Mouse (Mus musculus): ENCODE data around the gene Ddx19b. TPM values are rescaled to one million over a fixed set of nuclear protein-coding genes. Genes with fewer than 3 reads are reported as not detected.
"Not testable (repeated sequence)": the region's sequence is repeated elsewhere in the genome, so short reads cannot be mapped to it uniquely, and the experiment has no call there.

The Ddx19b gene
- polyA plus RNA-seq, 1 experiment from 2014 or later: 8.0 TPM

DNA sequence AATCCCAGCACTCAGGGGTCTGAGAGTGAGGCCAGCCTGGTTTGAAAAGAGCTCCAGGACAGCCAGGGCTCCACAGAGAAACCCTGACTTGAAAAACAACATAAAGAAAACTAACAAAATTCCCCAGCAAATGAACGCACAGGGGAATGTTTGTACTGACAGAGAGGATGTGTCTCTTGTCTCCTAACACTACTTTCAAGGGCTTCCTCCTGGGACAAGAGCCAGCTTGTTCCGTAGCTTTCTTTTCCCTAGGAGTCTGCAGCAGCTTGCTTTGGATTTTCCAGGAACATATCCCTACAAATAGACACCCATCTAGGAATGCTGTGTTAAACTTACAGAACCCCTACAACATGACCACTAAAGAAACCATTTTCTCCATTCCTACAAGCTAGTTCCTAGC, 53.6 kb downstream of the Ddx19b start:
- H3K27ac ChIP-seq; H3K4me1 ChIP-seq; H3K4me2 ChIP-seq; H3K4me3 ChIP-seq; ATAC-seq (replicated peaks); H3K9me3 ChIP-seq; H3K27me3 ChIP-seq (replicated peaks); H3K9ac ChIP-seq: not testable (repeated sequence)
- 86% methylated on average over 2 of the region's 2 CpGs for WGBS
- peaks cover 47% of the 10 kb centered on the region for H3K36me3 ChIP-seq (replicated peaks)

DNA sequence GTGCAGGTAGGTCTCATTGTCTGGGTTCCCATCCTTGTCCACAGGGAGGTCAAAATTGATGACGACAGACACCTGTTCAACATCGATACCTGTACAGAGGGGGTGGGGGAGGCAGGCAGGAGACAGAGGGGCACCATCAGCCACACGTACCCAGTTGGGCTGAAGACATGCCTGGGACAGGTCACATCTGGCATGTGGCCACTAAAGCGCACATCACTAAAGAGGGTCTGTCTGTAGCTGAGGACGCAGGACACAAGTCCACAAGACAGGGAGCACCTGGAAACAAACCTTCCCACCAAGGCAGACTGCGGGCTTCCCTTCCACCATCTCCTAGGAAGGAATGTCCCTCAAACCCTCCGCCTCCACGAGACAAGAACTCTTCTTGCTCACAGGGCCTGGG, 55.0 kb downstream of the Ddx19b start:
- ATAC-seq (replicated peaks); H3K4me3 ChIP-seq; H3K27me3 ChIP-seq (replicated peaks); H3K4me1 ChIP-seq; H3K9ac ChIP-seq; H3K4me2 ChIP-seq; H3K27ac ChIP-seq; H3K9me3 ChIP-seq: not testable (repeated sequence)
- WGBS: 97% methylated on average over 8 of the region's 8 CpGs
- peaks cover 34% of the 10 kb centered on the region for H3K36me3 ChIP-seq (replicated peaks)

DNA sequence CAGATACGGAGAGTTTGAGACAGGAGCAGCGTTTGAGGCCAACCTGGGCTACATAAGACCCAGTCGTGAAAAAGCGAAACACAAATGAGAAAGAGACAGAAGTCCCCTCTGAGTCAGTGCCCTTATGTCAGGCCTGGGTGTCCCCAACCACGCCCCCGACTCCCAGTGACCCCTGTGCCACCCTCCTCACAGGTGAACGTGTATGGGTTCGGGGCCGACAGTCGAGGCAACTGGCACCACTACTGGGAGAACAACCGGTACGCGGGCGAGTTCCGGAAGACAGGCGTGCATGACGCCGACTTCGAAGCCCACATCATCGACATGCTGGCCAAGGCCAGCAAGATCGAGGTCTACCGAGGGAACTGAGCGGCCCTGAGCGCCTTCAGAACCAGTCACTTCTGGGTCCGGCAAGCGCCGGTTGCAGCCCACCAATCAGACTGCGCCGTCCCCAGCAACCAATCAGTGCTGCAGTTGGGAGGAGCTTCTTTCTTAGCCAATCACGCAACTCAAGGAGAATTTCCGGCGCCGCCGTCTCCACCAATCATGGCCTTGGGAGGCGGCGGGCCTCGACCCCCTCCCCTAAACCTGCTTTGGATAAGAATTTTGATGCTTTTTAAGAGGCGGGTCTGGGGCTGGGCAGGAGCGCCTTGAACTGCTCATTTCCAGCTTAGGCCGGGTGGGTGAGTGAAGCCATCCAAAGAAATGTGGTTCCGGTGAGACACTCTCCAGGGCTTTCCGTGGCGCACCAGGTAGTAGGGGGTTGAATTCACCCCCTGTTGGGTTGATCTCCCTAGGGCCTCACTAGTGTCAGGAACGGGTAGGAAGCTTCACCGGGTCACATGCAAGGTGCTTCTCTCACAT, 61.4 kb downstream of the Ddx19b start:
- peak overlapping the region; percentile 48 for H3K4me3 ChIP-seq
- peaks cover 8% of the 10 kb centered on the region for H3K36me3 ChIP-seq (replicated peaks)
- ATAC-seq (replicated peaks): peak; percentile 99
- peaks cover 9% of the 10 kb centered on the region for H3K4me1 ChIP-seq
- H3K4me2 ChIP-seq: peak overlapping the region; percentile 86
- H3K27ac ChIP-seq: peak overlapping the region; percentile 64; the same call in 1 of the 2 replicates
- no peaks in the 10 kb centered on the region for H3K27me3 ChIP-seq (replicated peaks)
- H3K9ac ChIP-seq: peak overlapping the region; percentile 55
- no peaks in the 10 kb centered on the region for H3K9me3 ChIP-seq
- 5% methylated on average over 45 of the region's 45 CpGs for WGBS

DNA sequence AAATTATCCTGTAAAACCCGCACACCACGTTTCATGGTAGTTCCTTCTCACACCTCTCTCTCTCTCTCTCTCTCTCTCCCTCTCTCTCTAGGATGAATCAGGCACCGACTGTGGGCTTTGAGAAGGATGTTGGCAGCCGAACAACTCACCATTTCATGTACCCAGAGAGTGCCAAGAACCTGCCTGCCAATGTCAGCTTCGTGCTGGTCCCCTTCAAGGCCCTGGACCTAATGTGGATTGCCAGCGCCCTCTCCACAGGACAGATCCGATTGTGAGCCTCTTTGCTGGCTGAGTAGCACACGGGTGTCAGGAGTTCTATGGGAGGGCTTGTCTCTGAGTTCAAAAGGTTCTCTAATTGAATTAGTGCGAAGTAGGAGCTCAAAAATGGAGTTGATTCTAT, 64.2 kb downstream of the Ddx19b start:
- H3K9me3 ChIP-seq: no peaks in the 10 kb centered on the region
- no peak overlapping the region for H3K4me3 ChIP-seq
- ATAC-seq (replicated peaks): no peak
- H3K9ac ChIP-seq: no peak overlapping the region
- H3K4me1 ChIP-seq: peaks cover 9% of the 10 kb centered on the region
- no peaks in the 10 kb centered on the region for H3K27me3 ChIP-seq (replicated peaks)
- WGBS: 83% methylated on average over 9 of the region's 9 CpGs
- H3K4me2 ChIP-seq: no peak overlapping the region
- 0 out of 2 replicates have a peak, but pooled peaks cover 1% of the 10 kb centered on the region for H3K36me3 ChIP-seq (replicated peaks)
- no peak overlapping the region for H3K27ac ChIP-seq

DNA sequence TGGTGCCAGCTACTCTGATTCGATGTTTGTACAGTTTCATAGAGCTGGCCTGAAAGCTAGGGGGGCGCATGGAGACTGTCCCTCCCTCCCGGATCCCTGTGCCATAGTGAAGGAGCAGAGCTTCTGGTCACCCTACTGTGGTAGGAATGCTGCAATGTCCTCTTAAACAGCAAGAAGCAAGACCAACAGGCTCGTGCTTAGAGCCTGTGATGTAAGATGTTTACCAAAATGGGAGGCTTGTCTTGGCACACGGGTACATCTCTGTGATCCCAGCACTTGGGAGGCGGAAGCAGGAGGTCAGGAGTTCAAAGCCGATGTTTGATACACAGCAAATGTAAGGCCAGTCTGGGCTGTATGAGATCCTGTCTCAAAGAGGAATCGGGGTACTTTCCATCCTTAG, 65.0 kb downstream of the Ddx19b start:
- 84% methylated on average over 8 of the region's 8 CpGs for WGBS
- Histone ChIP-seq H3K27ac (no peak overlapping the region), H3K27me3 (replicated peaks) (no peaks in the 10 kb centered on the region), H3K4me1 (peaks cover 9% of the 10 kb centered on the region), H3K4me2 (no peak overlapping the region), H3K36me3 (replicated peaks) (0 out of 2 replicates have a peak, but pooled peaks cover 5% of the 10 kb centered on the region), H3K9me3 (no peaks in the 10 kb centered on the region), H3K4me3 (no peak overlapping the region), H3K9ac (no peak overlapping the region)
- no peak for ATAC-seq (replicated peaks)

DNA sequence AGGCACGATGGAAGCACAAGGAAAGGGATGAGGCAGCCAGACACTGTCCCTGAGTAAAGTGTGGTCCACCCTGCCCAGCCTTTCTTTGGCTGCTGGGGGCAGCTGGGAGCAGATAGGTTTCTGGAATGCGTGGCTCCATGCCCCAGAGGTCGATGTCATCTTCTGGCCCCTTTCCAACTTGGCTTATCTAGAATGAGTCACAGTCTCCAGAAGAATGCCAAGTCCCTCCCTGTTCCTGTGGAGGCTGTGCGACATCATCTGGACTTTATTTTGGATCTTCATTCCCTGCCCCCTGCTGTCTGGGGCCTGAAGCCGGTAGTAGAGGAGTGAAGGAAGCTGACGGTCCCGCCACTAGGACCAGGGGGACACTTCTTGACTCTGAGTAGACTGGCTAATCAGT, 66.0 kb downstream of the Ddx19b start:
- 0 out of 2 replicates have a peak, but pooled peaks cover 5% of the 10 kb centered on the region for H3K36me3 ChIP-seq (replicated peaks)
- no peak overlapping the region for H3K9ac ChIP-seq
- no peak for ATAC-seq (replicated peaks)
- H3K4me3 ChIP-seq: no peak overlapping the region
- 79% methylated on average over 7 of the region's 7 CpGs for WGBS
- no peaks in the 10 kb centered on the region for H3K27me3 ChIP-seq (replicated peaks)
- peaks cover 4% of the 10 kb centered on the region for H3K4me1 ChIP-seq
- H3K27ac ChIP-seq: no peak overlapping the region
- H3K4me2 ChIP-seq: no peak overlapping the region
- no peaks in the 10 kb centered on the region for H3K9me3 ChIP-seq

DNA sequence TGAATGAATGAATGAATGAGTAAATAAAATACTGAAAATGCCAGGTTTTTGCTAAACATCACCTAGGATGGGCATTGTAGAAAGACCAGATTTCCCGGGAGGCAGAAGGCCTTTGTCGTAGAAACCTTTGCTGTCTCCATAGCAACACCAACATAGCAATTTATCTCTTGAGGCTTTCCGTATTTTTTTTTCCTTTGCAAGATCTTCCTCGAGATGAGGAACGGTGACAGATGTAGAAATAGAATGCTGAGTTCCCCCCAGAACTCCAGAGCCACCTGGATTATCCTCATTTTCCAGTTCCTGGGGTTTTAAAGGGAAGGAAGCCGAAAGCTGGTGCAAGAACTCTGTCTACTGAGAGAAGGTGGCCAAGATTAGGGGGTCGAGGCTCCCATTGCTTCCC, 66.9 kb downstream of the Ddx19b start:
- no peak overlapping the region for H3K27ac ChIP-seq
- H3K27me3 ChIP-seq (replicated peaks): no peaks in the 10 kb centered on the region
- WGBS: 61% methylated on average over 7 of the region's 7 CpGs
- H3K4me2 ChIP-seq: no peak overlapping the region
- peaks cover 5% of the 10 kb centered on the region; the same call in 1 of the 2 replicates for H3K36me3 ChIP-seq (replicated peaks)
- no peaks in the 10 kb centered on the region for H3K9me3 ChIP-seq
- H3K4me3 ChIP-seq: no peak overlapping the region
- no peak for ATAC-seq (replicated peaks)
- H3K9ac ChIP-seq: no peak overlapping the region
- no peaks in the 10 kb centered on the region for H3K4me1 ChIP-seq

DNA sequence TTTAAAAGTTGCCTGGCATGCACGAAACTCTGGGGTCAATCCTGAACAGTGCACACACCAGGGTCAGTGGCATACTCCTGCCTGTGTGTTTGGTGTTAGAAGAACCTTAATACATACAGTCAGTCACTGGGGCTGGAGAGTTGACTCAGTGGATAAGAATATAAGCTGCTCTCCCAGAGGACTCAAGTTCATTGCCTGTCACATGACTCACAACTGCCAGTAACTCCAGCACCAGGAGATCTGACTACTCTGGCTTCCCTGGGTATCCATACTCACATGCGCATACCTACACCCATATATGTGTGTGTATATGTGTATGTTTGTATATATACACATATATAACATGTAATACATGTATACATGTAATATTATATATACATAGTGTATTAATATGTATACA, 68.5 kb downstream of the Ddx19b start:
- H3K27me3 ChIP-seq (replicated peaks): no peaks in the 10 kb centered on the region
- no peaks in the 10 kb centered on the region for H3K9me3 ChIP-seq
- H3K36me3 ChIP-seq (replicated peaks): peaks cover 7% of the 10 kb centered on the region; the same call in 1 of the 2 replicates
- H3K27ac ChIP-seq: no peak overlapping the region
- no peak overlapping the region for H3K4me2 ChIP-seq
- no peak for ATAC-seq (replicated peaks)
- H3K9ac ChIP-seq: no peak overlapping the region
- H3K4me3 ChIP-seq: no peak overlapping the region
- no peaks in the 10 kb centered on the region for H3K4me1 ChIP-seq
- WGBS: 87% methylated on average over 2 of the region's 2 CpGs

DNA sequence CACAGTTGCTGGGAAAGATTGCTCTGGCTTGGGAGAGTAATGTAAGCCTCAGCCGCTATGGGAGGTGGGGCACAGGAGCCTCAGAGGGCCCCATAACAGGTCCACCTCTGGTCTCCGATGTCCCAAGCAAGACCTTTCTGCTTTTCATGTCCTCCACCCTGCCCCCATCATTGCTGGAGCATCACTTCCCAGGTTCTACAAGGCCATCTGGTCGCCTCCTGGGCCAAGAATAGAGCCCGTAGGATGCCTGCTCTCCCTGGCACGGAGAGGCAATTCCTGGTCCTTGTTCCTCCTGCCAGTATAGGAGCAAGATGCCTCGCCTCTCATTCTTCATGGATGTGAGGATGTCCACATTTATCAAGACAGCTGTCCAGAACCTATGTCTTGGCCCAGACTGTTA, 71.6 kb downstream of the Ddx19b start:
- 90% methylated on average over 6 of the region's 6 CpGs for WGBS
- Histone ChIP-seq H3K4me3 (no peak overlapping the region), H3K9ac (no peak overlapping the region), H3K27ac (no peak overlapping the region), H3K27me3 (replicated peaks) (no peaks in the 10 kb centered on the region), H3K4me1 (0 out of 2 replicates have a peak, but pooled peaks cover 3% of the 10 kb centered on the region), H3K4me2 (no peak overlapping the region), H3K36me3 (replicated peaks) (peaks cover 12% of the 10 kb centered on the region; the same call in 1 of the 2 replicates), H3K9me3 (no peaks in the 10 kb centered on the region)
- no peak for ATAC-seq (replicated peaks)

DNA sequence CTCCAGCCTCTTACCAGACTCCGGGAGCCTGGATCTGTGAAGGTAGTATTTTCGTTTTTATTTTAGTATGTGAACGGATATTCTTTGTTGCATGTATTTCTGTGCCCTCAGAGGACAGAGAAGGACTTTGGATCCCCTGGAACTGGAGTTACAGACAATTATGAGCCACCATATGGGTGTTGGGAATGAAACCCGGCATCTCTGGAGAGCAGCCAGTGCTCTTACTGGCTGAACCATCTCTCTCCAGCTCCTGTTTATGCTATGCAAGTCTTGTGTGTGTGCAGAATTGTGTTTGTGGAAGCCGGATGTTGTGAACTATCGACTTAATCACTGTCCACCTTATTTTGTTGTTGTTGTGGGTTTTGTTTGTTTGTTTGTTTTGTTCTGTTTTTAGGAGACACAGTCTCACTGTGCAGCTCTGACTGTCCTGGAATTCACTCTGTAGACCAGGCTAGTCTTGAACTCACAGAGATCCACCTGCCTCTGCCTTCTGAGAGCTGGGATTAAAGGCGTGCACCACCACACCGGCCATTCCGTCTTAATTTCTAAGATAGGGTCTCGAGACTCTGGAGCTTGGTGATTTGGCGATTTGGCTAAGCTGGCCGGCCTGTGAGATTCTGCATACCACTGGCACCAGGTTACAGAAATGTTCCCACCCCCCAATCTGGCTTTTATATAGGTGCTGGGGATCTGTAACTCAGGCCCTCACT, 72.3 kb downstream of the Ddx19b start:
- WGBS: 94% methylated on average over 12 of the region's 12 CpGs
- H3K9me3 ChIP-seq: no peaks in the 10 kb centered on the region
- no peaks in the 10 kb centered on the region for H3K27me3 ChIP-seq (replicated peaks)
- no peak for ATAC-seq (replicated peaks)
- 0 out of 2 replicates have a peak, but pooled peaks cover 3% of the 10 kb centered on the region for H3K4me1 ChIP-seq
- H3K4me2 ChIP-seq: no peak overlapping the region
- no peak overlapping the region for H3K4me3 ChIP-seq
- no peak overlapping the region for H3K27ac ChIP-seq
- H3K9ac ChIP-seq: no peak overlapping the region
- H3K36me3 ChIP-seq (replicated peaks): peaks cover 12% of the 10 kb centered on the region; the same call in 1 of the 2 replicates

DNA sequence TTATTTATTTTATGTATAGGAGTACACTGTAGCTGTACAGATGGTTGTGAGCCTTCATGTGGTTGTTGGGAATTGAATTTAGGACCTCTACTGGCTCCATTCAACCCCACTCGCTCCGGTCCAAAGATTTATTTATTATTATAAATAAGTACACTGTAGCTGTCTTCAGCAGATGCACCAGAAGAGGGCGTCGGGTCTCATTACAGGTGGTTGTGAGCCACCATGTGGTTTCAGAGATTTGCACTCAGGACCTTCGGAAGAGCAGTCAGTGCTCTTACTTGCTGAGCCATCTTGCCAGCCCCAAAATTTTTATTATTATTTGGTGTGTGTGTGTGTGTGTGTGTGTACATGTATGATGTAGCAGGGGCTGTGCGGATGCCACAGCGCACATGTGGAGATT, 73.0 kb downstream of the Ddx19b start:
- not testable (repeated sequence) for H3K4me3 ChIP-seq; H3K9me3 ChIP-seq; H3K4me1 ChIP-seq; H3K27me3 ChIP-seq (replicated peaks); ATAC-seq (replicated peaks); H3K4me2 ChIP-seq; H3K27ac ChIP-seq; H3K9ac ChIP-seq
- H3K36me3 ChIP-seq (replicated peaks): peaks cover 12% of the 10 kb centered on the region; the same call in 1 of the 2 replicates
- WGBS: 94% methylated on average over 7 of the region's 7 CpGs

DNA sequence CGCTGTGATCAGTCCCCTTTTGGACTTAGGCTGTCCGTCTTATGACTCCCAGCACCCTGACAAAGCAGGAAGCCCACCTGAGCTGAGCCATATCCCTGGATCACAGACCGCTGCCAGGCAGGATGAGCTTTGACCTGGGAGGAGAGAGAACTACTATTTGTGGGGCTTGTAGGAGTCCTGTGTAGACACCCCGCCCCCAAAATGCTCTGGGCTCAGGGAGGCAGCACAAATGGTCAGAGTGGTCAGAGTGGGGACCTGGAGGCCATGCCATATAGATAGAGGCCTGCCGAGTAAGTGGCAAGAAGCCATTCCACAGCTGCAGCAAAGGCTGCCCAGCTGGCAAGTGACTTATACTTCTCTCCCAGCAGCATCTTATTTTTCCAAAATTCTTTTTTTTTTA, 73.4 kb downstream of the Ddx19b start:
- Histone ChIP-seq H3K4me3 (no peak overlapping the region), H3K36me3 (replicated peaks) (peaks cover 12% of the 10 kb centered on the region; the same call in 1 of the 2 replicates), H3K27me3 (replicated peaks) (no peaks in the 10 kb centered on the region), H3K4me1 (0 out of 2 replicates have a peak, but pooled peaks cover 3% of the 10 kb centered on the region), H3K9me3 (no peaks in the 10 kb centered on the region), H3K27ac (no peak overlapping the region), H3K9ac (no peak overlapping the region), H3K4me2 (no peak overlapping the region)
- ATAC-seq (replicated peaks): no peak
- 94% methylated on average over 5 of the region's 5 CpGs for WGBS

All from midbrain, embryonic 15.5 days (tissue).